Mouse (Mus musculus) ES-E14 (cell line): ENCODE measurements around the gene Gpbp1. TPM values are rescaled to one million over a fixed set of nuclear protein-coding genes. Genes with fewer than 3 reads are reported as not detected.

ENCODE experiments used
- DNase-seq: peaks from one replicate; pipeline ENCODE4 v3.0.0-alpha.2; 2013; ENCODE audit warnings: low read depth, low spot score
- H3K27ac ChIP-seq: 2 replicates; pipeline ENCODE4 v1.5.1; 2012; ENCODE audit warnings: low read depth, mild to moderate bottlenecking, low read length, moderate library complexity, mixed read lengths; ENCODE audit not compliant: poor library complexity, insufficient read depth, severe bottlenecking
- H3K36me3 ChIP-seq: 2 replicates; pipeline ENCODE4 v1.6.1; 2012; ENCODE audit warnings: mild to moderate bottlenecking, low read length, moderate library complexity, mixed read lengths; ENCODE audit not compliant: control insufficient read depth, poor library complexity, insufficient read depth, severe bottlenecking
- H3K4me1 ChIP-seq, 2 experiments: fragments of 150-350 bp in 1 of 2; sonication (generic) in 1 of 2; 2 replicates each; pipeline ENCODE4 v1.6.1; 2012; ENCODE audit warnings: low read length in 2 of 2, mild to moderate bottlenecking in 1 of 2, mixed read lengths in 1 of 2; ENCODE audit not compliant: control insufficient read depth in 2 of 2, insufficient read depth in 2 of 2, poor library complexity in 1 of 2
- H3K4me3 ChIP-seq, 2 experiments: fragments of 150-350 bp in 1 of 2; sonication (generic) in 1 of 2; 2 replicates each; pipeline ENCODE4 v1.5.1; 2012; ENCODE audit warnings: low read length in 2 of 2, low read depth in 1 of 2, mild to moderate bottlenecking in 1 of 2, mixed read lengths in 1 of 2; ENCODE audit not compliant: insufficient read depth in 1 of 2, poor library complexity in 1 of 2, severe bottlenecking in 1 of 2
- H3K9ac ChIP-seq: 2 replicates; pipeline ENCODE4 v1.6.1; 2012; ENCODE audit warnings: low read depth, mild to moderate bottlenecking, low read length, mixed read lengths; ENCODE audit not compliant: poor library complexity, insufficient read depth, severe bottlenecking
- H3K9me3 ChIP-seq: fragments of 150-350 bp; sonication (generic); 2 replicates; pipeline ENCODE4 v1.6.1; 2012; ENCODE audit warnings: low read depth, mild to moderate bottlenecking, low read length; ENCODE audit not compliant: control insufficient read depth, insufficient read depth
- CHD2 ChIP-seq: IDR thresholded peaks from 2 replicates; pipeline ENCODE4 v1.6.1; 2014; ENCODE audit warnings: mild to moderate bottlenecking, low read depth, low read length, inconsistent platforms
- HCFC1 ChIP-seq: IDR thresholded peaks from 2 replicates; pipeline ENCODE4 v1.6.1; 2012; ENCODE audit warnings: low read length, inconsistent platforms, borderline replicate concordance; ENCODE audit not compliant: insufficient read depth
- MAFK ChIP-seq: IDR thresholded peaks from 2 replicates; pipeline ENCODE4 v1.6.1; 2014; ENCODE audit warnings: mild to moderate bottlenecking, low read depth, low read length, inconsistent platforms; ENCODE audit not compliant: insufficient read depth
- ZC3H11A ChIP-seq: IDR thresholded peaks from 2 replicates; pipeline ENCODE4 v1.6.1; 2012; ENCODE audit warnings: low read depth, mild to moderate bottlenecking, inconsistent platforms, low read length, borderline replicate concordance
- ZNF384 ChIP-seq: IDR thresholded peaks from 2 replicates; pipeline ENCODE4 v1.6.1; 2012; ENCODE audit warnings: low read depth, low read length, inconsistent platforms
- in situ Hi-C, 2 experiments: fragments of 600-800 bp; cut with MboI; formaldehyde crosslinking; loops; one replicate each; pipeline ENCODE4 v1.15.1; 2025; ENCODE audit warnings: low sequenced_read_pairs in 2 of 2, inconsistent platforms in 1 of 2; ENCODE audit not compliant: unreplicated experiment in 2 of 2
- total RNA-seq: library from RNA; depleted of rRNA; stranded (reverse); fragments of 300-350 nt; gene quantifications from 2 replicates; pipeline ENCODE4 v1.2.3, GENCODE M21; 2012; rRNA removed

The Gpbp1 gene
- total RNA-seq, 1 experiment: 74.6 TPM

- H3K27ac ChIP-seq: no peak overlapping the region
- H3K36me3 ChIP-seq: no peaks in the 10 kb centered on the region
- TF ChIP-seq ZNF384 (no peak), MAFK (no peak), CHD2 (no peak), HCFC1 (no peak), ZC3H11A (no peak)
- no peak overlapping the region for H3K9ac ChIP-seq
- no peak for DNase-seq
- in situ Hi-C loops: no loop called here
- no peak overlapping the region for H3K4me3 ChIP-seq
- H3K9me3 ChIP-seq: no peaks in the 10 kb centered on the region
- peaks cover 2 to 6% of the 10 kb centered on the region in 2 experiments; a peak in 2 of 4 replicates for H3K4me1 ChIP-seq
Measured at GRCm38 (mm10) chr13:111391426-111391825, 98.5 kb downstream of the Gpbp1 start.

- no peak for TF ChIP-seq HCFC1
- no peak for TF ChIP-seq ZC3H11A
- TF ChIP-seq CHD2: no peak
- no peak for TF ChIP-seq ZNF384
- no peak for TF ChIP-seq MAFK
- DNase-seq: no peak
- no peak overlapping the region for H3K27ac ChIP-seq
- H3K9ac ChIP-seq: no peak overlapping the region
- H3K4me1 ChIP-seq: peaks cover 2 to 6% of the 10 kb centered on the region in 2 experiments; a peak in 2 of 4 replicates
- H3K36me3 ChIP-seq: no peaks in the 10 kb centered on the region
- H3K9me3 ChIP-seq: no peaks in the 10 kb centered on the region
- no peak overlapping the region for H3K4me3 ChIP-seq
- in situ Hi-C loops: no loop called here
Measured at GRCm38 (mm10) chr13:111391011-111391410, 98.9 kb downstream of the Gpbp1 start.

- no peak for DNase-seq
- in situ Hi-C loops: no loop called here
- no peaks in the 10 kb centered on the region for H3K4me1 ChIP-seq
- no peaks in the 10 kb centered on the region for H3K9me3 ChIP-seq
- no peak overlapping the region for H3K27ac ChIP-seq
- no peak overlapping the region for H3K4me3 ChIP-seq
- H3K36me3 ChIP-seq: no peaks in the 10 kb centered on the region
- TF ChIP-seq ZNF384 (no peak), ZC3H11A (no peak), HCFC1 (no peak), CHD2 (no peak), MAFK (no peak)
- no peak overlapping the region for H3K9ac ChIP-seq
Measured at GRCm38 (mm10) chr13:111384011-111384985, 105.6 kb downstream of the Gpbp1 start.

Other genes starting within 250 kb of the Gpbp1 start
- not detected in 2 replicates for gene Actbl2, start 235.1 kb downstream of the Gpbp1 start, total RNA-seq
- gene Gm49496, start 59.8 kb upstream of the Gpbp1 start, total RNA-seq: 0.22 TPM in 1 of 2 replicates, not detected in the other
- not detected in 2 replicates for gene Gm10198, start 102.7 kb upstream of the Gpbp1 start, total RNA-seq
- 16.5 and 18.6 TPM in 2 replicates for gene Mier3, start 190.9 kb upstream of the Gpbp1 start, total RNA-seq